In the genomic region with DNA sequence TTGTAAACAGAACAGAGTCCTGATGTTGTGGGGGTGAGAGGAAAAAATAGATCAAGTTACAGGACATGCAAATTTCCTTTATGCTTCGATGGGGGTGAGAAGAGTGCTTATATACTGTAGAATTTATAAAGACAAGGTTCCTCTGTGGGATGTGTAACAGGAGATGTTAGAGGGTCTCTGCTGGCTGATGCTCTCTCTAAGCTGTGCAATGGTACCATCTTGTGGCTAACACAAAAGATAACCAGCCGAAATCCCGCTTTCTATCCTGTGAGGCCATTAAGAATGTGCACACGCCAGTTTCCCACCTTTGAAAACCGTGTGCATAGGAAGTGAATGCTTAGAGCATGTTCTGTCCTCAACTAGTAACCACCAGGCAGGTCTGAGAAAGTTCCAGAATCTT, we compare ENCODE assay signal across 12 mouse cellular contexts.
DNase-seq lines count a peak whose midpoint lies in the region; ATAC-seq lines count a peak whose summit lies in the region.
"Had no signal": no experiment of that assay in that cellular context is flagged by ENCODE, and none has a peak within 500 bp of the region (broad histone marks: within the 10 kb centered on the region; RNA-seq: fewer than 3 reads in every experiment).

No protein-coding gene starts in this region.

- no peak for DNase-seq in hindbrain, embryonic 10.5 days (ENCODE audit: low spot score)
- DNase-seq in embryo, embryonic 11 days = peak; percentile 64
- DNase-seq in retina, postnatal 1 day = peak; percentile 46
- DNase-seq in lung, postnatal 4 days = no peak
- DNase-seq in kidney, postnatal 14 days = no peak
- DNase-seq: cerebellum, postnatal 25 days; heart, adult 2 months; right cerebral cortex, adult 18-20 months had no signal

- H3K27ac ChIP-seq in hindbrain, embryonic 13.5 days = no peak overlapping the region
- H3K27ac ChIP-seq in hindbrain, embryonic 10.5 days = no peak overlapping the region
- H3K27ac ChIP-seq in midbrain, embryonic 15.5 days = no peak overlapping the region
- no peak overlapping the region for H3K27ac ChIP-seq in midbrain, embryonic 13.5 days
- H3K27ac ChIP-seq: heart, adult 2 months had no signal

- peak; percentile 66; the same call in 1 of the 2 replicates for ATAC-seq in hindbrain, embryonic 13.5 days (ENCODE audit: low FRiP score)
- peak; percentile 73 for ATAC-seq in midbrain, embryonic 15.5 days (replicated peaks)
- ATAC-seq in midbrain, embryonic 13.5 days = no peak; the same call in 1 of the 2 replicates

- H3K36me3 ChIP-seq in hindbrain, embryonic 13.5 days = no peaks in the 10 kb centered on the region
- no peaks in the 10 kb centered on the region for H3K36me3 ChIP-seq in hindbrain, embryonic 10.5 days
- no peaks in the 10 kb centered on the region for H3K36me3 ChIP-seq in midbrain, embryonic 15.5 days (replicated peaks)
- H3K36me3 ChIP-seq in midbrain, embryonic 13.5 days = no peaks in the 10 kb centered on the region

- no peaks in the 10 kb centered on the region; the same call in 1 of the 2 replicates for H3K4me1 ChIP-seq in hindbrain, embryonic 13.5 days (replicated peaks)
- H3K4me1 ChIP-seq in hindbrain, embryonic 10.5 days (replicated peaks) = 0 out of 2 replicates have a peak, but pooled peaks cover 2% of the 10 kb centered on the region
- H3K4me1 ChIP-seq in midbrain, embryonic 15.5 days = no peaks in the 10 kb centered on the region
- H3K4me1 ChIP-seq in midbrain, embryonic 13.5 days (replicated peaks) = 0 out of 2 replicates have a peak, but pooled peaks cover 6% of the 10 kb centered on the region

- 52% methylated on average over 5 of the region's 5 CpGs for whole genome bisulfite sequencing in hindbrain, embryonic 13.5 days
- WGBS in hindbrain, embryonic 10.5 days = 56% methylated on average over 5 of the region's 5 CpGs
- WGBS in midbrain, embryonic 15.5 days = 41% methylated on average over 5 of the region's 5 CpGs
- WGBS in midbrain, embryonic 13.5 days = 54% methylated on average over 5 of the region's 5 CpGs

- no peak overlapping the region for H3K4me3 ChIP-seq in hindbrain, embryonic 13.5 days
- no peak overlapping the region for H3K4me3 ChIP-seq in hindbrain, embryonic 10.5 days
- no peak overlapping the region for H3K4me3 ChIP-seq in midbrain, embryonic 15.5 days
- H3K4me3 ChIP-seq in midbrain, embryonic 13.5 days (replicated peaks) = no peak overlapping the region
- H3K4me3 ChIP-seq: heart, adult 2 months; myocyte had no signal

- no peak overlapping the region for H3K4me2 ChIP-seq in hindbrain, embryonic 13.5 days
- no peak overlapping the region for H3K4me2 ChIP-seq in midbrain, embryonic 15.5 days
- no peak overlapping the region for H3K4me2 ChIP-seq in midbrain, embryonic 13.5 days (replicated peaks)

- H3K27me3 ChIP-seq in hindbrain, embryonic 13.5 days = no peaks in the 10 kb centered on the region
- H3K27me3 ChIP-seq in hindbrain, embryonic 10.5 days (ENCODE audit: insufficient read depth, poor library complexity, severe bottlenecking) = no peaks in the 10 kb centered on the region
- 0 out of 2 replicates have a peak, but pooled peaks cover 3% of the 10 kb centered on the region for H3K27me3 ChIP-seq in midbrain, embryonic 15.5 days (replicated peaks)
- no peaks in the 10 kb centered on the region for H3K27me3 ChIP-seq in midbrain, embryonic 13.5 days

- H3K9ac ChIP-seq in hindbrain, embryonic 13.5 days = no peak overlapping the region
- no peak overlapping the region for H3K9ac ChIP-seq in midbrain, embryonic 15.5 days
- no peak overlapping the region for H3K9ac ChIP-seq in midbrain, embryonic 13.5 days (replicated peaks)

- H3K9me3 ChIP-seq in hindbrain, embryonic 13.5 days = no peaks in the 10 kb centered on the region
- no peaks in the 10 kb centered on the region for H3K9me3 ChIP-seq in hindbrain, embryonic 10.5 days
- no peaks in the 10 kb centered on the region for H3K9me3 ChIP-seq in midbrain, embryonic 15.5 days
- H3K9me3 ChIP-seq in midbrain, embryonic 13.5 days = no peaks in the 10 kb centered on the region

Comparison
In these comparisons a context has a peak if more than half of its experiments do, and no peak if none do; other contexts are left out.
1. DNase-seq: peak in embryo, embryonic 11 days (single experiment) and retina, postnatal 1 day (single experiment); none in hindbrain, embryonic 10.5 days (single experiment), lung, postnatal 4 days (0 of 2) and kidney, postnatal 14 days (single experiment).